Mouse (Mus musculus) intestine, embryonic 14.5 days (tissue): ENCODE data around the gene Fpgs. TPM values are rescaled to one million over a fixed set of nuclear protein-coding genes. Genes with fewer than 3 reads are reported as not detected.

Source experiments
- ATAC-seq: fragments of 200-750 bp; cut with Nextera tagmentation; replicated peaks from 2 replicates; pipeline ENCODE4 v1.8.0; 2017; ENCODE audit warnings: low read depth, moderate number of reproducible peaks, moderate TSS enrichment, moderate library complexity; ENCODE audit not compliant: low FRiP score, low TSS enrichment
- DNase-seq: peaks from one replicate; pipeline ENCODE4 v3.0.0-alpha.2; 2018; ENCODE audit warnings: low spot score
- H3K27ac ChIP-seq: fragments of 300-500 bp; sonication (generic); 2 replicates; pipeline ENCODE4 v1.5.1; 2014; ENCODE audit warnings: low read depth, mild to moderate bottlenecking, control low read depth
- H3K27me3 ChIP-seq: fragments of 300-500 bp; sonication (generic); replicated peaks from 2 replicates; pipeline ENCODE4 v1.6.1; 2014; ENCODE audit warnings: low read length, control low read depth; ENCODE audit not compliant: control insufficient read depth, insufficient read depth
- H3K36me3 ChIP-seq: fragments of 300-500 bp; sonication (generic); 2 replicates; pipeline ENCODE4 v1.6.1; 2014; ENCODE audit warnings: low read length, control low read depth; ENCODE audit not compliant: control insufficient read depth, insufficient read depth
- H3K4me1 ChIP-seq: fragments of 300-500 bp; sonication (generic); replicated peaks from 2 replicates; pipeline ENCODE4 v1.6.1; 2014; ENCODE audit warnings: low read length, control low read depth, mixed read lengths; ENCODE audit not compliant: control insufficient read depth, insufficient read depth
- H3K4me2 ChIP-seq: fragments of 300-500 bp; sonication (generic); 2 replicates; pipeline ENCODE4 v1.6.1; 2014; ENCODE audit warnings: low read length
- H3K4me3 ChIP-seq: fragments of 300-500 bp; sonication (generic); 2 replicates; pipeline ENCODE4 v1.5.1; 2014; ENCODE audit warnings: low read depth, low read length, control low read depth, mixed read lengths
- H3K9ac ChIP-seq: fragments of 300-500 bp; sonication (generic); 2 replicates; pipeline ENCODE4 v1.6.1; 2014; ENCODE audit warnings: mild to moderate bottlenecking, low read length
- H3K9me3 ChIP-seq: fragments of 300-500 bp; sonication (generic); 2 replicates; pipeline ENCODE4 v1.6.1; 2016; ENCODE audit warnings: low read length, control low read depth; ENCODE audit not compliant: control insufficient read depth
- WGBS: fragments of 180-500 bp; shearing (Covaris S2); extraction: QIAGEN DNeasy Blood & Tissue Kit; methylation state at CpG from one replicate; pipeline ENCODE4 v1.1.7; 2014; 5-methylcytosine and 5-hydroxymethylcytosine counted together
- polyA plus RNA-seq: library from polyadenylated mRNA; unstranded; fragments of >200 nt; fragmentation: Nextera tagmentation; extraction: Ambion mirVana; gene quantifications from 2 replicates; pipeline ENCODE4 v1.2.1, GENCODE M21; 2014

Fpgs gene
- polyA plus RNA-seq, 1 experiment from 2014 or later = 35.6 TPM

DNA sequence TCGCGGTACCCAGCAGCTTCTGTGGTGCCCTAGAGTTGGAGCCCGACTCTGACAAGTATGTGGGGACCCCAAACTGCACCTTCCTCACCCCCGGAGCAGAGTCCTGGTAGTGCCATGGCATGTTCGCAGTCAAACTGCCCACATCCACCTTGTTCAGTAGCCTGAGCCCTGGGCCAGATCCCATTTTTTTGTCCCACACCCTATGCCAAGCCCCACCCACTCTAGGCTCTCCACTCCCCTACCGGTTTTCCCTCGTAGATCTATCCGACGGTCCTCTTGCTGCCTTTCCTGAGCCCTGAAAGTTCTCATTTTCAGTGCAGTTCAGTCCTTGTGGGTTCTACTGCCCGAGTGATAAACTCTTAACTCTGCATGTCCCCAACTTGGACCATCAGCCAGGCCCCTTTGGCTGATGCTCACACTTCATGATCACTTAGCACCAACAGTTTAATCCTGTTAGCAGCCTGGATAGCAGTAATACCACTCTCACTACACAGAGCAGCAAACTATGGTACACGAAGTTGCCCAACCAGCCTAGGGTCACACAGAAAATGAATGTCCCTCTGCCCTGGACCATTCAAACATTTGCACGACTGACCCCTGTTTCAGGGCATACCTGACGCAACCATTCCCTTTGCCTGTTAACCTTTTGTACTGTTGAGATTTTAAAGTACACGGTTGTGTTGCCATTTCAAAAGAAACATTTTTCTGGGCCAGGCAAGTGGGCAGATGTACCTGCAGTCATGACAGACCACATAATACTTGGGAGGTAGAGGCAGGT lies 2.8 kb downstream of the Fpgs start:
- Histone ChIP-seq H3K9ac (no peak overlapping the region), H3K27me3 (no peaks in the 10 kb centered on the region), H3K9me3 (no peaks in the 10 kb centered on the region), H3K4me1 (0 out of 2 replicates have a peak, but pooled peaks cover 2% of the 10 kb centered on the region), H3K36me3 (peaks cover 32% of the 10 kb centered on the region), H3K27ac (no peak overlapping the region), H3K4me2 (no peak overlapping the region), H3K4me3 (no peak overlapping the region)
- DNase-seq (no peak), ATAC-seq (no peak)
- 81% methylated on average over 14 of the region's 14 CpGs for WGBS

- H3K9ac ChIP-seq = no peak overlapping the region
- no peak overlapping the region for H3K4me2 ChIP-seq
- no peak overlapping the region for H3K27ac ChIP-seq
- H3K36me3 ChIP-seq = peaks cover 18% of the 10 kb centered on the region
- ATAC-seq (no peak), DNase-seq (no peak)
- no peaks in the 10 kb centered on the region for H3K27me3 ChIP-seq
- no peak overlapping the region for H3K4me3 ChIP-seq
- H3K9me3 ChIP-seq = no peaks in the 10 kb centered on the region
- 0 out of 2 replicates have a peak, but pooled peaks cover 2% of the 10 kb centered on the region for H3K4me1 ChIP-seq
- WGBS = 80% methylated on average over 6 of the region's 6 CpGs
These were observed 4.3 kb downstream of the Fpgs start for GRCm38 (mm10) chr2:32699680-32700079.

- peaks cover 15% of the 10 kb centered on the region for H3K4me1 ChIP-seq
- no peaks in the 10 kb centered on the region for H3K9me3 ChIP-seq
- peak overlapping the region; percentile 64; the same call in 1 of the 2 replicates for H3K27ac ChIP-seq
- peak overlapping the region; percentile 66 for H3K4me2 ChIP-seq
- no peaks in the 10 kb centered on the region for H3K27me3 ChIP-seq
- ATAC-seq = no peak
- WGBS = 86% methylated on average over 12 of the region's 12 CpGs
- H3K4me3 ChIP-seq = peak overlapping the region; percentile 80; the same call in 1 of the 2 replicates
- H3K36me3 ChIP-seq = no peaks in the 10 kb centered on the region; the same call in 1 of the 2 replicates
- no peak overlapping the region; the same call in 1 of the 2 replicates for H3K9ac ChIP-seq
- no peak for DNase-seq
These were observed 9.3 kb downstream of the Fpgs start for GRCm38 (mm10) chr2:32694691-32695090.

DNA sequence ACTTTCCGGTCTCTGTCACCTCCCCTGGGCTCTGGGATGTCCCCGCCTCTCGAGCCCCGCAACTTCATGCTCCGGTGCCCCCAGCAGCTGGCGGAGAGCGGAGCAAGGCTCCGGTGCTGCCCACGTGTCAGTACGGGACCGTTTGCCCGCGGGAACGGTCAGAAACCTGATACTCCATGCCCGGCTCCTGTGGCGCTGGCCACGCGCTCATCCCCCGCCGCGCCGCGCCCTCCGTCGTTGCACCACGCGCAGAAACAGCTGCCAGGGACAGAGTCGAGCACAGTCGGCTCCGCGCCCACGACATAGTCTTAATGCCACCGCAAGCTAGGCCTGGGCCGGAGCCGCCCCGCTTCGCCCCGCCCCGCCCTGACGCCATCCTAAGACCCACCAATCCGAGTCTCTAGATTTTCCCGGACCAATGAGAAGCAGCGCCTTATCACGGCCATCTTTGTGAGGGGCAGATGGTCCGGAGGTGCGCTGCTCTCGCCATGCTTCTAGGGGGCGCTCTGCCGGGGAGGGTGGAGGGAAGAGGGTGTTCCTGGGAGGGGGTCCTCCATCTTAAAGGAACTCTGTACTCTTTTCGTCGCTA lies 10.0 kb downstream of the Fpgs start:
- Histone ChIP-seq H3K9me3 (no peaks in the 10 kb centered on the region), H3K27me3 (no peaks in the 10 kb centered on the region), H3K4me1 (peaks cover 15% of the 10 kb centered on the region), H3K9ac (peak overlapping the region; percentile 81), H3K4me3 (peak overlapping the region; percentile 80), H3K27ac (peak overlapping the region; percentile 64), H3K36me3 (no peaks in the 10 kb centered on the region; the same call in 1 of the 2 replicates), H3K4me2 (peak overlapping the region; percentile 70)
- peak; percentile 96 for DNase-seq
- WGBS = under 1% methylated on average over 51 of the region's 51 CpGs
- peak; percentile 97 for ATAC-seq

GRCm38 (mm10) chr2:32693282-32693681 lies 10.7 kb downstream of the Fpgs start:
- Histone ChIP-seq H3K36me3 (peaks cover 2% of the 10 kb centered on the region; the same call in 1 of the 2 replicates), H3K4me2 (peak overlapping the region; percentile 70), H3K9me3 (no peaks in the 10 kb centered on the region), H3K4me1 (peaks cover 15% of the 10 kb centered on the region), H3K9ac (peak overlapping the region; percentile 81), H3K4me3 (peak overlapping the region; percentile 80), H3K27ac (no peak overlapping the region), H3K27me3 (no peaks in the 10 kb centered on the region)
- DNase-seq (no peak), ATAC-seq (no peak)
- 18% methylated on average over 7 of the region's 7 CpGs for WGBS

GRCm38 (mm10) chr2:32692496-32692895 lies 11.4 kb downstream of the Fpgs start:
- no peak overlapping the region for H3K9ac ChIP-seq
- no peak overlapping the region for H3K27ac ChIP-seq
- no peaks in the 10 kb centered on the region for H3K9me3 ChIP-seq
- DNase-seq = no peak
- 92% methylated on average over 14 of the region's 14 CpGs for WGBS
- H3K36me3 ChIP-seq = peaks cover 9% of the 10 kb centered on the region
- H3K27me3 ChIP-seq = no peaks in the 10 kb centered on the region
- H3K4me1 ChIP-seq = peaks cover 13% of the 10 kb centered on the region
- no peak for ATAC-seq
- peak overlapping the region; percentile 70 for H3K4me2 ChIP-seq
- H3K4me3 ChIP-seq = no peak overlapping the region

GRCm38 (mm10) chr2:32691041-32691440 lies 12.9 kb downstream of the Fpgs start:
- Histone ChIP-seq H3K9me3 (no peaks in the 10 kb centered on the region), H3K4me2 (no peak overlapping the region), H3K27ac (no peak overlapping the region), H3K36me3 (peaks cover 24% of the 10 kb centered on the region), H3K27me3 (no peaks in the 10 kb centered on the region), H3K4me3 (no peak overlapping the region), H3K9ac (no peak overlapping the region), H3K4me1 (peaks cover 13% of the 10 kb centered on the region)
- DNase-seq (no peak), ATAC-seq (no peak)
- WGBS = 78% methylated on average over 11 of the region's 11 CpGs

- WGBS = 24% methylated on average over 5 of the region's 5 CpGs
These were observed 14.5 kb downstream of the Fpgs start for GRCm38 (mm10) chr2:32689420-32689819.

More at GRCm38 (mm10) chr2:32689420-32689819, 14.5 kb downstream of the Fpgs start:
- ATAC-seq (no peak), DNase-seq (peak; percentile 94)
- Histone ChIP-seq H3K36me3 (peaks cover 40% of the 10 kb centered on the region), H3K9me3 (no peaks in the 10 kb centered on the region), H3K4me3 (no peak overlapping the region), H3K27ac (no peak overlapping the region), H3K4me1 (peaks cover 13% of the 10 kb centered on the region), H3K27me3 (no peaks in the 10 kb centered on the region), H3K4me2 (no peak overlapping the region), H3K9ac (no peak overlapping the region)
